Mouse (Mus musculus) small intestine, adult 2 months (tissue): ENCODE measurements around the gene Tlr5. TPM values are rescaled to one million over a fixed set of nuclear protein-coding genes. Genes with fewer than 3 reads are reported as not detected.

Source experiments
- H3K27ac ChIP-seq: fragments of 200-500 bp; 2 replicates; pipeline ENCODE4 v1.5.1; 2012; ENCODE audit warnings: low read depth, low read length, control low read depth, inconsistent platforms; ENCODE audit not compliant: insufficient read depth
- H3K27me3 ChIP-seq: fragments of 200-500 bp; 2 replicates; pipeline ENCODE4 v1.6.1; 2012; ENCODE audit warnings: mild to moderate bottlenecking, moderate library complexity, low read length, inconsistent platforms; ENCODE audit not compliant: control insufficient read depth, insufficient read depth
- H3K36me3 ChIP-seq: fragments of 200-500 bp; 2 replicates; pipeline ENCODE4 v1.6.1; 2012; ENCODE audit warnings: mild to moderate bottlenecking, low read length, control low read depth, inconsistent platforms; ENCODE audit not compliant: control insufficient read depth, insufficient read depth
- H3K4me1 ChIP-seq: fragments of 200-500 bp; 2 replicates; pipeline ENCODE4 v1.6.1; 2012; ENCODE audit warnings: low read length, inconsistent platforms, mixed read lengths; ENCODE audit not compliant: control insufficient read depth, insufficient read depth, insufficient read length
- H3K4me3 ChIP-seq: fragments of 200-500 bp; 2 replicates; pipeline ENCODE4 v1.5.1; 2012; ENCODE audit warnings: low read depth, mild to moderate bottlenecking, control low read depth, inconsistent platforms, low read length, moderate library complexity
- CTCF ChIP-seq: fragments of 200-500 bp; IDR thresholded peaks from 2 replicates; pipeline ENCODE4 v1.5.1; 2012; ENCODE audit warnings: low read depth, mild to moderate bottlenecking, control low read depth, inconsistent platforms, low read length, moderate library complexity, mixed read lengths; ENCODE audit not compliant: insufficient replicate concordance, insufficient read length; ENCODE audit errors: extremely low read depth
- POLR2A ChIP-seq: fragments of 200-500 bp; IDR thresholded peaks from 2 replicates; pipeline ENCODE4 v1.6.1; 2012; ENCODE audit warnings: low read depth, mild to moderate bottlenecking, control low read depth, inconsistent platforms, low read length, moderate library complexity
- WGBS: fragments of 180-500 bp; shearing (Covaris S2); methylation state at CpG from one replicate; pipeline ENCODE4 v1.1.7; 2018; 5-methylcytosine and 5-hydroxymethylcytosine counted together
- polyA plus RNA-seq: library from polyadenylated mRNA; depleted of rRNA; stranded (reverse); fragments of >200 nt; gene quantifications from 2 replicates; pipeline ENCODE4 v1.2.3, GENCODE M21; 2012

Tlr5 gene
- polyA plus RNA-seq, 1 experiment, result 0.49 TPM

GRCm38 (mm10) chr1:182961076-182961475, 6.5 kb downstream of the Tlr5 start:
- no peaks in the 10 kb centered on the region for H3K36me3 ChIP-seq
- H3K4me3 ChIP-seq, result no peak overlapping the region
- no peak overlapping the region for H3K27ac ChIP-seq
- peaks cover 8% of the 10 kb centered on the region; the same call in 1 of the 2 replicates for H3K4me1 ChIP-seq
- H3K27me3 ChIP-seq, result no peaks in the 10 kb centered on the region
- TF ChIP-seq CTCF, result no peak
- no peak for TF ChIP-seq POLR2A
- 82% methylated on average over 5 of the region's 5 CpGs for WGBS

- Histone ChIP-seq H3K4me3 (no peak overlapping the region), H3K27ac (no peak overlapping the region), H3K4me1 (no peaks in the 10 kb centered on the region; the same call in 1 of the 2 replicates), H3K27me3 (no peaks in the 10 kb centered on the region), H3K36me3 (no peaks in the 10 kb centered on the region)
- 65% methylated on average over 5 of the region's 5 CpGs for WGBS
- TF ChIP-seq CTCF (no peak), POLR2A (no peak)
Observed at GRCm38 (mm10) chr1:182963329-182963728, 8.7 kb downstream of the Tlr5 start.

GRCm38 (mm10) chr1:182964855-182965466, 10.4 kb downstream of the Tlr5 start:
- no peak overlapping the region for H3K4me3 ChIP-seq
- no peak overlapping the region for H3K27ac ChIP-seq
- 81% methylated on average over 9 of the region's 9 CpGs for WGBS
- H3K27me3 ChIP-seq, result no peaks in the 10 kb centered on the region
- no peaks in the 10 kb centered on the region for H3K36me3 ChIP-seq
- TF ChIP-seq POLR2A, result no peak
- no peak for TF ChIP-seq CTCF
- no peaks in the 10 kb centered on the region for H3K4me1 ChIP-seq

GRCm38 (mm10) chr1:182968732-182969131, 14.1 kb downstream of the Tlr5 start:
- no peaks in the 10 kb centered on the region for H3K36me3 ChIP-seq

GRCm38 (mm10) chr1:182972240-182972639, 17.7 kb downstream of the Tlr5 start:
- H3K4me3 ChIP-seq, result no peak overlapping the region
- WGBS, result 86% methylated on average over 6 of the region's 6 CpGs
- no peaks in the 10 kb centered on the region for H3K4me1 ChIP-seq
- no peaks in the 10 kb centered on the region for H3K27me3 ChIP-seq
- no peak overlapping the region for H3K27ac ChIP-seq
- no peak for TF ChIP-seq CTCF
- H3K36me3 ChIP-seq, result no peaks in the 10 kb centered on the region

More at GRCm38 (mm10) chr1:182968732-182969131, 14.1 kb downstream of the Tlr5 start:
- H3K4me3 ChIP-seq, result no peak overlapping the region
- 89% methylated on average over 9 of the region's 9 CpGs for WGBS
- H3K27ac ChIP-seq, result no peak overlapping the region
- H3K4me1 ChIP-seq, result no peaks in the 10 kb centered on the region
- no peak for TF ChIP-seq CTCF
- TF ChIP-seq POLR2A, result no peak
- H3K27me3 ChIP-seq, result no peaks in the 10 kb centered on the region

GRCm38 (mm10) chr1:182974826-182975225, 20.2 kb downstream of the Tlr5 start:
- no peaks in the 10 kb centered on the region for H3K36me3 ChIP-seq
- no peak overlapping the region for H3K27ac ChIP-seq
- WGBS, result 81% methylated on average over 14 of the region's 14 CpGs
- TF ChIP-seq POLR2A (no peak), CTCF (no peak)
- H3K27me3 ChIP-seq, result no peaks in the 10 kb centered on the region
- no peak overlapping the region for H3K4me3 ChIP-seq
- no peaks in the 10 kb centered on the region for H3K4me1 ChIP-seq

- Histone ChIP-seq H3K4me1 (peaks cover 7% of the 10 kb centered on the region), H3K27me3 (0 out of 2 replicates have a peak, but pooled peaks cover 3% of the 10 kb centered on the region), H3K36me3 (no peaks in the 10 kb centered on the region), H3K4me3 (no peak overlapping the region), H3K27ac (no peak overlapping the region)
- WGBS, result 46% methylated on average over 6 of the region's 6 CpGs
- TF ChIP-seq POLR2A, result no peak
- no peak for TF ChIP-seq CTCF
Observed at GRCm38 (mm10) chr1:182980702-182981101, 26.1 kb downstream of the Tlr5 start.
